Mouse (Mus musculus) heart, embryonic 14.5 days (tissue): ENCODE measurements around the gene Pop7. TPM values are rescaled to one million over a fixed set of nuclear protein-coding genes. Genes with fewer than 3 reads are reported as not detected.

Source experiments
- ATAC-seq: fragments of 200-750 bp; cut with Nextera tagmentation; 2 replicates; pipeline ENCODE4 v1.8.0; 2017; ENCODE audit warnings: low read depth, moderate TSS enrichment; ENCODE audit not compliant: insufficient number of reproducible peaks, insufficient read depth, low FRiP score
- H3K27ac ChIP-seq, 2 experiments: fragments of 200-500 bp in 1 of 2; fragments of 300-500 bp in 1 of 2; sonication (generic) in 1 of 2; replicated peaks in 1 of 2; 2 replicates each; pipeline ENCODE4 v1.5.1; 2012 to 2014; ENCODE audit warnings: low read depth in 2 of 2, low read length in 2 of 2, control low read depth in 1 of 2, mild to moderate bottlenecking in 1 of 2, mixed read lengths in 1 of 2; ENCODE audit not compliant: control insufficient read depth in 1 of 2, insufficient read depth in 1 of 2
- H3K27me3 ChIP-seq: fragments of 300-500 bp; sonication (generic); 2 replicates; pipeline ENCODE4 v1.6.1; 2014; ENCODE audit warnings: mild to moderate bottlenecking, low read length, control low read depth; ENCODE audit not compliant: control insufficient read depth, insufficient read depth
- H3K36me3 ChIP-seq: fragments of 300-500 bp; sonication (generic); 2 replicates; pipeline ENCODE4 v1.6.1; 2014; ENCODE audit warnings: mild to moderate bottlenecking, control low read depth, low read length, mixed read lengths; ENCODE audit not compliant: control insufficient read depth, insufficient read depth
- H3K4me1 ChIP-seq, 2 experiments: fragments of 200-500 bp in 1 of 2; fragments of 300-500 bp in 1 of 2; sonication (generic) in 1 of 2; 2 replicates each; pipeline ENCODE4 v1.6.1; 2012 to 2014; ENCODE audit warnings: low read length in 2 of 2, control low read depth in 1 of 2, mixed read lengths in 1 of 2; ENCODE audit not compliant: control insufficient read depth in 2 of 2, insufficient read depth in 2 of 2
- H3K4me2 ChIP-seq: fragments of 300-500 bp; sonication (generic); 2 replicates; pipeline ENCODE4 v1.6.1; 2014; ENCODE audit warnings: mild to moderate bottlenecking, low read length
- H3K4me3 ChIP-seq, 2 experiments: fragments of 200-500 bp in 1 of 2; fragments of 300-500 bp in 1 of 2; sonication (generic) in 1 of 2; 2 replicates each; pipeline ENCODE4 v1.5.1; 2012 to 2014; ENCODE audit warnings: low read length in 2 of 2, mild to moderate bottlenecking in 2 of 2, control low read depth in 1 of 2, low read depth in 1 of 2, moderate library complexity in 1 of 2; ENCODE audit not compliant: control insufficient read depth in 1 of 2, insufficient read depth in 1 of 2
- H3K9ac ChIP-seq: fragments of 300-500 bp; sonication (generic); 2 replicates; pipeline ENCODE4 v1.6.1; 2014; ENCODE audit warnings: mild to moderate bottlenecking, low read length
- H3K9me3 ChIP-seq: fragments of 300-500 bp; sonication (generic); 2 replicates; pipeline ENCODE4 v1.6.1; 2016; ENCODE audit warnings: low read length, control low read depth; ENCODE audit not compliant: control insufficient read depth
- WGBS: fragments of 180-500 bp; shearing (Covaris S2); extraction: QIAGEN DNeasy Blood & Tissue Kit; methylation state at CpG from one replicate; pipeline ENCODE4 v1.1.7; 2014; 5-methylcytosine and 5-hydroxymethylcytosine counted together
- polyA plus RNA-seq: library from polyadenylated mRNA; unstranded; fragments of >200 nt; fragmentation: Nextera tagmentation; extraction: Ambion mirVana; gene quantifications from 2 replicates; pipeline ENCODE4 v1.2.1, GENCODE M21; 2014

Gene Pop7
- polyA plus RNA-seq, 1 experiment from 2014 or later, result 49.8 TPM

DNA sequence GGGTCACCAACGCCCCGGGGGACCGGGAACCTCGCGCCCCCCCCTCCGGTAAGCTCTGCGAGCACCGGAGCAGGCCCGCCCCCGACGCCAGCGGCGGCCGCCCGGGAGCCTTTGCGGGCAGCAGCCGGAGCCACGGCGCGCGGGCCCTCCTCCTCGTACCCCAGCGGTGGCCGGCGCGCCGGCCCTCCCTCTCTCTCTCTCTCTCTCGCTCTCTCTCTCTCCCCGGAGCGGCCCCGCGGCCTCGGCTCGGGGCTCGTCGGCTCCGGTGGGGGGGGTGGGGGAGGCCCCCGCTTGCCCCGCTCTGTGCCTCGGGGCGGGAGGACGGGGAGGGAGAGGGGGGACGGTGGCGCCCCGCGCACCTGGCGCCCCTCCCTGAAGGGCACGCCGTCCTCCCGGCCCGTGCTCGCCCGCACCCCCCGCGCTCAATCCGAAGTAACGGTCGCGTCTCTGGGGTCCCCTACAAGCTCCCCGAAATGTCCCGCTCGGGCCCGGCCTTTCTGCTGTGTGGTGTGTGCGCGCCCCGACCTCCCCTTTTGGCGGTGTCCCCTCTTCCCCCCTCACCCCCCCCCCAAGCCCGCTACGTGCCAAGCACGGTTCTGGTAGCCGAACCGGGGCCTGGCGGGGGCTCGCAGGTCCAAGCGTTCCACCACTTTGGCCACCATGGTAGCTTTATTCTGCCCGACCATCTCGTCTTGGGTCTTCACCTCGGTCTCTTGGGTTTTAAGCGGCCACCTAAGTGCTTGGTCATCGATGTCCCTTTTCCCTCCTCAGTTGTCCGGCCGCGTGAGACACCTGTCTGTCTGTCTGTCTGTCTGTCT is 8.5 kb upstream of the Pop7 start:
- Histone ChIP-seq H3K36me3 (peaks cover 10% of the 10 kb centered on the region; the same call in 1 of the 2 replicates), H3K4me3 (peak overlapping the region; percentile 83 to 98), H3K27me3 (no peaks in the 10 kb centered on the region), H3K9ac (peak overlapping the region; percentile 99), H3K9me3 (peaks cover 3% of the 10 kb centered on the region), H3K27ac (peak overlapping the region in 1 of 2 experiments; percentile 89; a peak in 2 of 4 replicates), H3K4me2 (peak overlapping the region; percentile 82), H3K4me1 (peaks cover 7 to 38% of the 10 kb centered on the region in 2 experiments)
- under 1% methylated on average over 45 of the region's 83 CpGs for WGBS
- ATAC-seq, result peak; percentile 55

DNA sequence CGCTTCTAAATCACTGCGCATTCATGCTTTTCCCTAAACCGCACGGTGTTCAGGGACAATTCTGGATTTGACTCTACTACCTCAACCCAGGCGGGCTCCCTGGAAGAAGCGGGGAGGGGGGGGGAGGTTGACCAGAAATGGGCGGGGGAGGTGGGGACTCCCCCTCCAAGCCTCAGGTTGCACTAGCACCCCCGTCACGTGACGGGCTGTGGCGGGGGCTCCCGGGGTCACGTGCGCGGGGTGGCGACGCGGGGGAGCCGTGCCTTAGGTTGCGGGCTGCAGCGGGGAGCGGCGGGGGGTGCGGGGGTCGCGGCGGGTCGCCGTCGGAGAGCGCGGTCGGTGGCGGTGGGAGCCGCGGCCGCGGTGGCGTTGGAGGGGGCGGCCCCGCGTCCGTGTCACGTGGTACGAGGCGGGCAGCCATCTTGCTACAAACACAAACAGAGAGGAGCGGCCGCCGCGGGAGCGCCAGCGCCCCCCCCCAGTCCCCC is 7.7 kb upstream of the Pop7 start:
- peak overlapping the region in 1 of 2 experiments; percentile 89; a peak in 2 of 4 replicates for H3K27ac ChIP-seq
- peaks cover 10% of the 10 kb centered on the region; the same call in 1 of the 2 replicates for H3K36me3 ChIP-seq
- H3K4me3 ChIP-seq, result peak overlapping the region; percentile 83 to 98
- H3K9ac ChIP-seq, result peak overlapping the region; percentile 99
- H3K27me3 ChIP-seq, result no peaks in the 10 kb centered on the region
- H3K9me3 ChIP-seq, result peaks cover 3% of the 10 kb centered on the region
- peak; percentile 72 for ATAC-seq
- WGBS, result 2% methylated on average over 27 of the region's 52 CpGs
- peaks cover 7 to 38% of the 10 kb centered on the region in 2 experiments for H3K4me1 ChIP-seq
- peak overlapping the region; percentile 82 for H3K4me2 ChIP-seq

DNA sequence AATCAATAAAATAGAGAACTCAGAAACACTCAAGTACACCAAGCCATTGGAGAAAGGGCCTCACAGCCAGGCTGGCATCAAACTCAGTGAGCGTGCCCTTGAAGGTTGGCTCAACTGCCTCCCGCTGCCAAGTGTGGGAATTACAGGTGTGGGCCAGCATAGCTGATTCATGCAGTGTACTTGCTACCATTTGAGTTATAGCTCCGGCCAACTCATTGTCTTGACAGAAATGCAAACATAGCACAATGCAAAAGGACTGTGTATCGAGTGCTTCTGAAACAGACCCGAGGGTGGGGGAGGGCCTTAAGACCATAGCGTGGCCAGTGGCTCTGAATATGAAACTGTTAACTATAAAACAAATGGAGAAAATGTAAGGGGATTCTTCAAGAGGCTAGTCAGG is 1.7 kb upstream of the Pop7 start:
- no peaks in the 10 kb centered on the region for H3K27me3 ChIP-seq
- 81% methylated on average over 6 of the region's 6 CpGs for WGBS
- no peak overlapping the region for H3K27ac ChIP-seq
- no peak overlapping the region for H3K4me2 ChIP-seq
- peaks cover 8% of the 10 kb centered on the region; the same call in 1 of the 2 replicates for H3K36me3 ChIP-seq
- peaks cover 3 to 12% of the 10 kb centered on the region in 2 experiments; a peak in 3 of 4 replicates for H3K4me1 ChIP-seq
- no peak for ATAC-seq
- H3K9ac ChIP-seq, result no peak overlapping the region
- no peak overlapping the region for H3K4me3 ChIP-seq
- peaks cover 3% of the 10 kb centered on the region for H3K9me3 ChIP-seq

DNA sequence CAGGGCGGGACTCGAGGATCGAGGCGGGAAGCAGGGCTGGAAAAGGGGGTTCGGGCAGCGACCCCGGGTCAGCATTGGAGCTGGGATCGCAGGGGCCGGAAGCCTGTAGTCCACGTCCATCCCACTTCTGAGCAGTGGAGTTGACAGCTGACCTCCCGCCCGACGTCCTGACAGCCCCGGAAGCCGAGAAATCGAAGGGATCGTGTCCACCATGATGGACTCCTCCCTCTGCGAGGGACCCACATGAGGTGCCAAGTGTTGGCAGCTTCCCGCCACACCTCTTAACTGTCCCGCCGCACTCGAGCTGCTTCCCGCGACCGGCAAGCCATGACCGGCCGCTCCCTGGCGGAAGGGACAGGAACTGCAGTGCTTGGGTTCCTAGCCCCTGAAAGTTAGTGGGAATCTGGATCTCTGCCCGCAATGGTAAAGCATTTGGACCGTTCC is 371 bp upstream of the Pop7 start:
- Histone ChIP-seq H3K9ac (peak overlapping the region; percentile 73), H3K27me3 (no peaks in the 10 kb centered on the region), H3K9me3 (peaks cover 3% of the 10 kb centered on the region), H3K27ac (peak overlapping the region; percentile 90 to 98), H3K4me1 (peaks cover 3 to 12% of the 10 kb centered on the region in 2 experiments; a peak in 3 of 4 replicates), H3K4me2 (peak overlapping the region; percentile 61), H3K4me3 (peak overlapping the region; percentile 59 to 73), H3K36me3 (peaks cover 8% of the 10 kb centered on the region; the same call in 1 of the 2 replicates)
- under 1% methylated on average over 24 of the region's 30 CpGs for WGBS
- peak; percentile 87 for ATAC-seq

DNA sequence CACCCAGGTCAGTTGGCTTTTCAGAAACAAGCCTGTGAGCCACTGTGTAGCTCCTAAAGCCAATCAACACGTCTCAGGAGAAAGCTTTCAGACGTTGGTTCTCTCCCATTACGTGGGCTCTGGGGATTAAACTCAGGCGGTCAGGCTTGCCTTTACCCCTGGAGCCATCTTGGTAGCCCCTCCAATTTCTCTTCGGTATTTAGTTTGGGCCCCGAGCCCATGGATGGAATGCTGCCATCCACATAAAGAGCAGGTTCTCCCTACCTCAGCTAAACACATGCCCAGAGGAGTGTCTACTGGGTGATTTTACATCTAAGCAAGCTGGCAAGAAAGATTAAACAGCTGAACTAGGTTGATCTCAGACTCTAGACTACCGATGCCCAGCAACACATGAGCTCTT is 2.1 kb downstream of the Pop7 start:
- Histone ChIP-seq H3K9me3 (no peaks in the 10 kb centered on the region), H3K9ac (no peak overlapping the region), H3K36me3 (peaks cover 8% of the 10 kb centered on the region; the same call in 1 of the 2 replicates), H3K4me2 (no peak overlapping the region), H3K27ac (no peak overlapping the region), H3K4me1 (peaks cover 3 to 12% of the 10 kb centered on the region in 2 experiments; a peak in 3 of 4 replicates), H3K27me3 (no peaks in the 10 kb centered on the region), H3K4me3 (no peak overlapping the region)
- WGBS, result 87% methylated on average over 7 of the region's 7 CpGs
- ATAC-seq, result no peak

DNA sequence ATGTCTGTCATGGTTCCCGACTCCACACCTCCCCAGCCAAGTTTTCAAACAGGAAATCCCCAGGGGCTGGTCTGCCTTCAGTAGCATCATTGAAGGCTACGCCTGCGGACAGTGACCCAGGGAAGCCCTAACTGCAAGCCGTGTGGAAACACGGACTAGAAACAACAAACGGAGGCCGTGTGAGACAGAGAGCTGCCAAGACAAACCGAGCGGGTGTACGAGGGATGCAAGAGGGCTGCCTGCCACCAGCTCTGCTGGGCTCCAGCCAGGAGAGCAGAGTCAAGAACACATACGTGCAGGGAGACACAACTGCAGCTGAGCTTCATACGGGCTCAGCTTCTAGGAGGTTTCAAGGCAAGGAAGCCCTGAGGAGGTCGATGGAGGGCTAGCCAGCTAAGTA is 8.5 kb downstream of the Pop7 start:
- Histone ChIP-seq H3K9me3 (no peaks in the 10 kb centered on the region), H3K4me3 (no peak overlapping the region), H3K27ac (no peak overlapping the region), H3K9ac (no peak overlapping the region), H3K4me2 (no peak overlapping the region), H3K36me3 (no peaks in the 10 kb centered on the region), H3K4me1 (no peaks in the 10 kb centered on the region), H3K27me3 (no peaks in the 10 kb centered on the region)
- WGBS, result 56% methylated on average over 13 of the region's 13 CpGs
- ATAC-seq, result peak; percentile 55

DNA sequence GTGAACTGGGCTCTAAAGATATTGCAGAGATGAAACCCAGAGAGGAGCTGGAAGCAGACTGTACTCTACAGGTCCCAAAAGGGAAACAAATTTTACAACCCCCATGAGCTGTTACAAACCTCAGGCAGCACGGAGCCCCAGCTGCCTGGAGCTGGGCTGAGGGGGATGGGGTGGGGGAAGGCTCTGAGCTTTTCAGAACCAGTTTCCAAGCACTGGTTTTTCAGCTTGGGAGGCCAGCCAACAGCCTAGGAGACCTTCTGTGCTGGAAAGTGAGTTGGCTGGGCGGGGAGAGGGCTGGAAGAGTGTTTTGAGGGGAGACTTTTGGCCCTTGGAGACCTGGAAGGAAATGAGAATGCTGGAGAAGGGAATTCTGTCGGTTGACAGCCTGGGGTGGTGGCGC is 10.8 kb downstream of the Pop7 start:
- no peak overlapping the region for H3K27ac ChIP-seq
- H3K4me3 ChIP-seq, result no peak overlapping the region
- WGBS, result 50% methylated on average over 4 of the region's 4 CpGs
- no peak for ATAC-seq
- H3K9me3 ChIP-seq, result no peaks in the 10 kb centered on the region
- H3K4me2 ChIP-seq, result no peak overlapping the region
- H3K4me1 ChIP-seq, result no peaks in the 10 kb centered on the region
- peaks cover 10% of the 10 kb centered on the region for H3K27me3 ChIP-seq
- no peaks in the 10 kb centered on the region for H3K36me3 ChIP-seq
- H3K9ac ChIP-seq, result no peak overlapping the region
